Mouse (Mus musculus) heart, postnatal 4 days (tissue): ENCODE data around the gene Cdk19. TPM values are rescaled to one million over a fixed set of nuclear protein-coding genes. Genes with fewer than 3 reads are reported as not detected.

Experiments
- DNase-seq: peaks from one replicate; pipeline ENCODE4 v3.0.0; 2021
- total RNA-seq, 2 experiments: library from RNA; stranded (reverse); gene quantifications; 2 replicates each; pipeline ENCODE4 v1.2.3; 2021

Gene Cdk19
- total RNA-seq, 2 experiments from 2014 or later, result 14.2 to 14.5 TPM

GRCm38 (mm10) chr10:40443806-40444357, 104.5 kb downstream of the Cdk19 start:
- DNase-seq, result no peak

GRCm38 (mm10) chr10:40444586-40444985, 105.2 kb downstream of the Cdk19 start:
- no peak for DNase-seq

- DNase-seq, result no peak
Observed at GRCm38 (mm10) chr10:40446088-40446604, 106.8 kb downstream of the Cdk19 start.

- DNase-seq, result no peak
Observed at GRCm38 (mm10) chr10:40446630-40447029, 107.3 kb downstream of the Cdk19 start.

GRCm38 (mm10) chr10:40447295-40447694, 107.9 kb downstream of the Cdk19 start:
- DNase-seq, result no peak

- no peak for DNase-seq
Observed at GRCm38 (mm10) chr10:40447921-40448320, 108.6 kb downstream of the Cdk19 start.

GRCm38 (mm10) chr10:40448444-40448843, 109.1 kb downstream of the Cdk19 start:
- no peak for DNase-seq

- no peak for DNase-seq
Observed at GRCm38 (mm10) chr10:40449571-40449970, 110.2 kb downstream of the Cdk19 start.

- no peak for DNase-seq
Observed at GRCm38 (mm10) chr10:40450171-40450570, 110.8 kb downstream of the Cdk19 start.

- no peak for DNase-seq
Observed at GRCm38 (mm10) chr10:40457116-40457515, 117.8 kb downstream of the Cdk19 start.

- no peak for DNase-seq
Observed at GRCm38 (mm10) chr10:40459141-40459540, 119.8 kb downstream of the Cdk19 start.

GRCm38 (mm10) chr10:40461362-40461761, 122.0 kb downstream of the Cdk19 start:
- no peak for DNase-seq

GRCm38 (mm10) chr10:40462257-40462656, 122.9 kb downstream of the Cdk19 start:
- no peak for DNase-seq

GRCm38 (mm10) chr10:40467174-40467911, 128.0 kb downstream of the Cdk19 start:
- no peak for DNase-seq

GRCm38 (mm10) chr10:40467912-40468254, 128.5 kb downstream of the Cdk19 start:
- DNase-seq, result no peak

- no peak for DNase-seq
Observed at GRCm38 (mm10) chr10:40469145-40469544, 129.8 kb downstream of the Cdk19 start.

- DNase-seq, result no peak
Observed at GRCm38 (mm10) chr10:40476535-40477285, 137.3 kb downstream of the Cdk19 start.

- DNase-seq, result no peak
Observed at GRCm38 (mm10) chr10:40477426-40478075, 138.2 kb downstream of the Cdk19 start.

- no peak for DNase-seq
Observed at GRCm38 (mm10) chr10:40478626-40479025, 139.3 kb downstream of the Cdk19 start.

- DNase-seq, result no peak
Observed at GRCm38 (mm10) chr10:40479216-40479615, 139.9 kb downstream of the Cdk19 start.

- no peak for DNase-seq
Observed at GRCm38 (mm10) chr10:40479621-40480193, 140.3 kb downstream of the Cdk19 start.

- no peak for DNase-seq
Observed at GRCm38 (mm10) chr10:40481534-40481933, 142.2 kb downstream of the Cdk19 start.

- DNase-seq, result no peak
Observed at GRCm38 (mm10) chr10:40482285-40482684, 142.9 kb downstream of the Cdk19 start.
